ENCODE assay signal across 15 mouse cellular contexts in genomic region chr13:8365523-8365922, GRCm38 (mm10).
"Had no signal": no experiment of that assay in that cellular context is flagged by ENCODE, and none has a peak within 500 bp of the region (broad histone marks: within the 10 kb centered on the region; RNA-seq: fewer than 3 reads in every experiment).

No protein-coding gene starts in this region.

- H3K9me3 ChIP-seq: neural tube, embryonic 15.5 days; stomach, embryonic 15.5 days had no signal

- DNase-seq: retina, postnatal 1 day; right cerebral cortex, adult 18-20 months; right cerebral cortex, postnatal 14 days; right cerebral cortex, postnatal 25 days; right cerebral cortex, postnatal 4 days; spleen, adult 18-20 months; thymus, adult 18-20 months; thymus, adult 2 months; thymus, postnatal 14 days; thymus, postnatal 25 days; thymus, postnatal 36 days; thymus, postnatal 4 days had no signal

- H3K36me3 ChIP-seq: neural tube, embryonic 15.5 days; stomach, embryonic 15.5 days had no signal

- H3K4me3 ChIP-seq: neural tube, embryonic 15.5 days; stomach, embryonic 15.5 days had no signal

- H3K27me3 ChIP-seq: neural tube, embryonic 15.5 days; stomach, embryonic 15.5 days had no signal

- H3K27ac ChIP-seq: neural tube, embryonic 15.5 days; stomach, embryonic 15.5 days; stomach, postnatal 0 days had no signal

- H3K4me2 ChIP-seq: neural tube, embryonic 15.5 days; stomach, embryonic 15.5 days had no signal

- H3K9ac ChIP-seq: neural tube, embryonic 15.5 days; stomach, embryonic 15.5 days had no signal

- H3K4me1 ChIP-seq: stomach, embryonic 15.5 days had no signal
